Mouse (Mus musculus): ENCODE results near the gene Naga. TPM values are rescaled to one million over a fixed set of nuclear protein-coding genes. Genes with fewer than 3 reads are reported as not detected.

Gene Naga
- total RNA-seq, 2 experiments from 2014 or later = 32.0 to 33.3 TPM

DNA sequence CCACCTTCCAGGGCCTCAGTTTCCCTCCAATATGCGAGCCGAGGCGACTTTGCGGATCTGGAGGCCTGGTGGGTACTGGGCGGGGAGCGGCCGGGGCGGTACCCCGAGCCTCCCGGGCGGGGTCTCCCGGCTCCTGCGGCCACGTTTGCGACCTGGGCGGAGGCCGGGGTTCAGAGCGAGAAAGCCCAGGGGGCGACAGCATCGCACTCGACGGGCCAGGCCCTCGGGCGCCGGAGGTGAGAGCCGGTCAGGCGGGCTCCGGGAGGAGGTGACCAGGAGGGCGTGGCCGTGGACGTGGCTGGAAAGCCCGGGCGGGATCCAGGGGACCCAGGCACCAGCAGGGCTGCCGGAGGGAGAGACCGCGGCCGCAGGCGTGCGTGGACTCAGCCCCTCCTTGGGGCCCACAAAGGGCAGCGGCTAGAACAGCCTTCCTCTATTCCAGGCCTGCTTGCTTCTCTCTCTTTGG is 2.3 kb upstream of the Naga start:
- intact Hi-C loops (cut with DNase I) = no loop called here
- peak; percentile 57 for DNase-seq (ENCODE audit: low spot score)

DNA sequence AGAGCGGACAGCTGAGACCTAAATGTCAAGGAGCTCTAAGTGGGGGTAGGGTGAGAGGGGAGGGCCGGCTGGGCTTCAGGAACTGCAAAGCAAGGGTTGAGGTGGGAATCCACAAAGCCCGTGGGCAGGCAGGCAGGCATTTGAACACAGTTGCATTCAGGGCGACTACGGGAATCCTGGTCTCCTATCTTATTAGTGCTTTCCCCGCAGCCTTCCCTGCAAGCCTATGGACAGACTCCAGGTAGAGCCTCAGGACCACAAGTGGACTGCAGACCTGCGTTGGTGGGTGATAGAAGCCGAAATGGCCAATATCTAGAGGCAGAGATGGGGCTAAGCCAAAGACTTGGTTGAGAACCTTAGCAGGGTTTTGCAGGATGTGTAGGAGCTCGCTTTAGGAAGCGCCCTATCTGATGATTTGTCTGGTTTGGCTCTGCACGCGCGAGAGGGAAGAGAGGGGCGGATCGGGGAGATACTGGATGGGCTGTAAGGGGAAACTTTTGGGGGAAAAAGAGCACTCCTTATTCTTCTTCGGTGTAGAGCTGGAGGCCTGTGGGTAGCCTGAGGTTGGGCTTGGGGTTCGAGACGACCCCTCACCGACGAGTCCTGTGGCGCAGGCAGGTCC is 1.8 kb upstream of the Naga start:
- no peak for DNase-seq (ENCODE audit: low spot score)
- intact Hi-C loops (cut with DNase I) = no loop called here

DNA sequence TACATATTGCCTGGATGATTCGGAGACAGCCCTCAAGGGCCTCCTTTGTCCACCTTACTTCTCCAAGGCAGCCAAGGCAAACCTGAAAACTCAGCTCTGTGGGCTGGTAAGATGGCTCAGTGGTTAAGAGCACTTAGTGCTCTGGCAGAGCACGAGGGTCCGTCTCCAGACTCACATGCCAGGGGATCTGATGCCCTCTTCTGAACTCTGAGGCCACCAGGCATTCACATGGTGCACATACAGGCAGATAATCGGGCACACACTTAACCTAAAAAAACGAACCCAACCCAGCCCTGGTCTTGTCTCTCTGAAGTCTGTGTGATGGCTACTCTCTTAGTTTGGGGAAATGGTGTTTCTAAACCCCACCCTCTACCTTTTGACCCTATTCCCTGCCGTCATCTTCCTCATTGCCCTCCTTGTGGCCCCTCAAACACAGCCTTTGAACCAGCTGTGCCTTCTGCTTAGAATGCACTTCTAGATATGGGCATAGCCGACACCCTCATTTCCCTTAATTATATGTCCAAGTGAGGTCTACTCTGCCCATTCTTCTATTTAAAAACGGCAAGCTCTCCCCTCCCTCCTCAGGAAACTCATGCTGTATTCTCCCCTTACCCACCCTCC is 1.0 kb upstream of the Naga start:
- DNase-seq (ENCODE audit: low spot score) = no peak

DNA sequence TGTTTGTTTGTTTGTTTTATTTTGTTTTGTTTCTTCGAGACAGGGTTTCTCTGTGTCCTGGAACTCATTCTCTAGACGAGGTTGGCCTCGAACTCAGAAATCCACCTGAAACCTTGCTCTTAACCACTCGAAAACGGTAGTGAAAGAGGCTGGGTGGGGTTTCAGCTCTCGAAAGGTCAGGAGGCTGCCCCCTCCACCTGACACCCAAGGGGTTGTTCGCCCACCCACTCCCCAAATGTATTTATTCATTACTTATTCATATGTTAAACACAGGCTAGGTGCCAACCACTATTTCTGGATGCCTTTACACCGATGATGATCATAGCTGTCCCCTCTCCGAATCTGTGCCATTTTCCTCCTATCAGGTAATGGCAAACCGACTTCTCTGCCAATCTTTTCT is 425 bp upstream of the Naga start:
- intact Hi-C loops (cut with DNase I) = loop anchor here (5.0 kb wide), 1 partner anchor 43 kb away; the partner anchor contains the start of gene Cyp2d22
- DNase-seq (ENCODE audit: low spot score) = no peak

More for the DNA sequence above, 1.0 kb upstream of the Naga start:
- intact Hi-C loops (cut with DNase I) = loop anchor here (5.0 kb wide), 1 partner anchor 43 kb away; the partner anchor contains the start of gene Cyp2d22

DNA sequence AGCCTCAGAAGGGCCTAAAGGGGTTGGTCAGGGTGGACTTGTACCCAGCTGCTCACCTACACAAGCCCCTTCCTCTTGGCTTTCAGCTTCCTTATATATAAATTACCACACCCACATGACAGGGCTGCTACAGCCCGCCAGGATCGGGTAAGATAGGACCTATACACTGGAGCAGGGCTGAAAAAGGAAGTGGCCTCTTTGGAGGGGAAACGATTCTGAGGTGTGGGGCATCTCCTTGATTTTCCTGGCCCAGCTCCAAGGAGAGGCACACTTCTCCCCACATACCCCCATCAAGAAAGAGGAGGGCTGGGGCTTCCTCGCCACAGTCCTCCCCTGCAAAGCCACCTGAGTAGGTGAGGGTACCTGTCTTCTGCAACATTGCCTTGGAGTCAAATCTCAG is 850 bp downstream of the Naga start:
- intact Hi-C loops (cut with DNase I) = loop anchor here (5.0 kb wide), 1 partner anchor 44 kb away; the partner anchor contains the start of gene Cyp2d22
- DNase-seq (ENCODE audit: low spot score) = no peak

DNA sequence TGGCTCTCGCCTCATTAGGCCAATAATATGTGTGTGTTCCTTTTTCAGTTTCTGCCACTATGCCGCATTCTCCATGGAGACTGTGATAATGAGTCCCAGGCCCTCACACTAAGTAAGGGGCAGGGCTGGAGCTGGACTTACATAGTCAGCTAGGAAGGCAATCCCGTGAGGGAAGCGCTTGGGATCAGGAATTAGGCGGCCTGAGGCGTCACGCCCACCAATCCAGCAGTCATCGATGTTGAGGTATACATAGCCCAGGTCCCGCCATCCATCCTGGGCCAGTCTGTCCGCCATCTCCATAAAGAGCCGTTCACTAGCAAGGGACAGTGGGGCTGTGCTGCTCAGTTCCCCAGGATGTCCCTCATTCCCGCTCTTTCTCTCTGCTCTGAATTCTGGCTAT is 2.1 kb downstream of the Naga start:
- intact Hi-C loops (cut with DNase I) = loop anchor here (5.0 kb wide), 1 partner anchor 46 kb away; the partner anchor contains the start of gene Cyp2d22

DNA sequence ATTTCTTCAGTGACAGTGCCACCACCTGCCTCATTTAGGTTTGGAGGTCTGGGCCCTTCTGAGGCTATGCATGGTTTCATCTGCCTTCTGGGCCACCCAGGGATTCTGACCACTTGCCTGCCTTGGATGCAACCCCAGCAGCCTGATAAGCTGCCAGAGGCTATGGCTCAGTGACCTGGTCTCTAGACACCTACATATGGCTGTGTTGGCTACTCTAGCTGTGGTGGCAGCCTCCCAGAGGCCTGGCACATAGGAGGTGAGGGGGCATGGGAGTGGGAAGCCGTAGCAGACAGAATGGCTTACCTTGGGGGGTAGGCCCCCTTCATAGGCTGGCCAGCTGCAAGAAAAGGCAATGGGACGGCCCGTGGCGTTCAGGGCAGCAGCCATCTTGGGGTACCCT is 3.5 kb downstream of the Naga start:
- no peak for DNase-seq (ENCODE audit: low spot score)
- intact Hi-C loops (cut with DNase I) = loop anchor here (5.0 kb wide), 1 partner anchor 47 kb away; the partner anchor contains the start of gene Cyp2d22

More for the DNA sequence above, 2.1 kb downstream of the Naga start:
- DNase-seq (ENCODE audit: low spot score) = no peak

DNA sequence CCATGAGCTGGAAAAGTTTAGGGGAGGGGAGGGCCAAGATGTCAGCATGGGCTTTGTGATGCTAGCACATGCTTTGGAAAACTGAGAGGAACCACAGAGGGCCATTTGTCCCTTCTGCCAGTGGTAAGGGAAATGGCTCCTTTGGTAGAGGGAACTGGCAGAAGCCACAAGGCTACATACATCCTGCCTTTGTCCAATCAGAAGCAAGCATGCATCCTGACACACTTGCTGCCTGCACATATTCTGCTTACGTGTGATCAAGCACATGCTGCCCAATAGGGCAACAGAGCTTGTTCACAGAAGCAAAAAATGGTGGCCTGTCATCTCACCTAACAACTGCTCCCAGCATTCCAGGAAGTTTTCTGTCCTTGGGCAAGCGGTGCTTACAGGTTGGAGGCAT is 13.3 kb downstream of the Naga start:
- intact Hi-C loops (cut with DNase I) = no loop called here
- DNase-seq (ENCODE audit: low spot score) = no peak

DNA sequence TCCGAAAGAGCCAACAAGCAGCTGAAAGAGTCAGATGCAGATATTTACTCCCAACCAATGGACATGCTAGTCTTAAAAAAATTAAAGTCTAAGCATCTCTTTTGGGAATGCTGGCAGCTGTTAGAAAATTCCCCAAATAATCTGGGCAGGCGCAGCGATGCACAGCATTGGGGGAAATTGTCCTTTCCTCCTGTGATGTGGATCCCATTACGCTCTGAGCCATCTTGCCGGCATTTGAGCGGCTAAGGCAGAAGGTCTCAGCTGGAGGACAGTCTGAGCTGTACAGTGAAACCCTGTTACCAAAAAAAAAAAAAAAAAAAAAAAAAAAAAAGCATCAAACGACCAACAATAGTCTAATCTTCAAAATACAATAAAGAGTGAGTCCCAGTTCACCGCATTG is 16.5 kb downstream of the Naga start:
- no peak for DNase-seq (ENCODE audit: low spot score)
- intact Hi-C loops (cut with DNase I) = no loop called here

DNA sequence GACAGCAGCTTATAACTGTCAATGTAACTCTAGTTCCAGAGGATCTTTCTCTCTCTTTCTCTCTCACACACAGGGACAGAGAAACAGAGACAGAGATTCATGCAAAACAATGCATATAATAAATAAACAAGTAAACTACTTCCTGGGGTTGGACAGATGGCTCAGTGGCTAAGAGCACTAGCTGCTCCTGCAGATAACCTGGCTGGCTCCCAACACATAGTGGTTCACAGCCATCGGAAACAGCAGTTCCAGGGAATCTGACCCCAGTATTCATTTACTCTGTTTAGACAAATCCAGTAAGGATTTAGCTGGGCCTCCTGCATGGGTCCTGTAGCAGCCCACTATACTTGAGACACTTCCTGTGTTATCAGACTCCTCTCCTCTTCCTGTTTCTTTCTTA is 19.1 kb downstream of the Naga start:
- intact Hi-C loops (cut with DNase I) = no loop called here
- no peak for DNase-seq (ENCODE audit: low spot score)

DNA sequence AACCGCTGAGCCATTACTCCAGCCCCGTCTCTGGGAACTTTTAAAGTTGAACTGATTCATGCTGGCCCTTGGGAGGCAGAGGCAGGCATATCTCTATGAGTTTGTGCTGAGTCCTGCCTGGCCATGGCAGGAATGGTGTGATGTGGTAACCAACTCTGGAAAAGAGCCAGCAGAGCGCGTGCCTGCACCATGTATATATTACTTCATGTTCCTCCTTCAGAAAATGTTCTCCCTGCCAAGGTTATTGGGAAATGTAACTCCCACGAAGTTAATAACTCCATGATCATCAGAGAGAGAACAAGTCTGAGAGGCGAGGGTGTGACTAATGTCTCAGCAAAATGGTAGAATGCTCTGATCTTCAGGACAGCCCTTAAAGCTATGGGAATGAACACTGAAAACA is 20.9 kb downstream of the Naga start:
- intact Hi-C loops (cut with DNase I) = no loop called here
- no peak for DNase-seq (ENCODE audit: low spot score)

DNA sequence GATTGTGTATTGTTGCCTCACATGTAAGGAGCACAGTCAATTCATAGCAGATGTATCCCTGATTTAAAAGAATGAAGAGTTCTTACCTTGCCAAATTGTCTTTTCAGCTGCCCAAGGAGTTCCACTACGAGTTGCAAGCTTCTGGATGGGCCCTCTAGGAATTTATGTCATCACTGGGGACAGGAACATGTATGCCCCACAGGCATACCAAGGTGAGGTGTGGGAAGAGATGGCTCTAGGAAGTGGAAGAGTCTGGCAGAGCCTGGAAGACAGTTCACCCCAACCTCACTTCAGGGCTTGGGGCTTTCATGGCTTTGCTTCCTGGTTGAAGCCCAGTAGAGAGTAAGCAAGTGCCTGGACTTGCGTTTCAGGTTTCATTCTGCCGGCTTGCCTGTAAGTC is 30.3 kb downstream of the Naga start:
- intact Hi-C loops (cut with DNase I) = no loop called here

DNA sequence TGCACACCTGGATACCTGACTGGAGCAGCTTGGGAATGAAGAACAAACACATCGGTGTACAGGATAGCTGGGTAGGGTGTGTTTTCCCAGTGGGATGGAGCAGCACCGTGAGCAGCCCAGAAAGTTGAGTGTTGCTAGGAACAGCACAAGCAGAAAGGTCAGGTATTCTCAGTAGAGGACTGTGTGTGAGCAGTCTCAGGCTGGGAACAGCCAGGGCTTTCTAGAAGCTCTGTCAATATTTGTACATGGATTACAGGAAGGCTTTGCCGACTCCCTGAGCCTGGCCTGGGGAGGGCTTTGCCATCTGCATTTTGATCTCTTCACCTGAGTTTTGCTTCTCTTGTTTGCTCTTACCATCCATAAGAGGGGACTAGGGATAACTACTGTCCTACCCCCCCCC is 31.6 kb downstream of the Naga start:
- no peak for DNase-seq (ENCODE audit: low spot score)
- intact Hi-C loops (cut with DNase I) = no loop called here

More for the DNA sequence above, 30.3 kb downstream of the Naga start:
- DNase-seq (ENCODE audit: low spot score) = no peak

DNA sequence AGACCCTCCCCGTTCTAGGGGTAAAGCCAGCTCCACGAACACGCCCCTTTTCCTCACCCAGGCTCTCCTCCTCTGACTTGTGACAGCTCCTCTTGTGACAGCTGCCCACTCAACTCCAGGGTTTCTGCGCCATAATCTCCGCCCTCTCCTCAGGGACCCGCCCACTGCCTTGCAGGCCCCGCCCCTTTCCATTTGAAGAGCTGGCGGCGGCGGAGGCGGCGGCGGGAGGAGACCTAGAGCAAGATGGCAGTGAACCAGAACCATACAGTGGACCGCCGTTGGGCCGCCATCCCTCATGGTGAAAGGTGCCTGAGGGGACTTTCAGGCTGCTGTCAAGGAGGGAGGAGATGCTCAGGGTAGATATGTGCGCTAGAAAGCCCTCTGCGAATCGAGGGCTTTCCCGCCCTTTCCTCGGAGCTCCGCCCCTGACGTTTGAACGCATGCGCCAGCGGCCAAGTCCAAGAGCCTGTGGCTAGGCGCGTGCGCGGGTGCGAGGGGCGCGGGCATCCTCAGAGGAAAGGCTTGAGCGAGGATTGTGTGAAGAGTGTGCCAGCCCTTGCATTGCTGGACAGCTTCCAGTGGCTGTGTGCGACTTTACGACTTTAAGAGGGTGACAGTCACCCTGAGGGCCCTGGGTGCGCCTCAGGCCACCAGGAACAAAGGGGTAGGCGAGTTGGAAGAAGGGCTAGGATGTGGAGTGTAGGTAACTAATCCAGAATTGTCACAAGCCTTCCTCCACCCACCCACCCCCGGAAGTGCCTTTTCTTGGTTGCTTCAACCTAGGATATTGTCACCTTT is 39.8 kb downstream of the Naga start, which contains the start of gene Wbp2nl:
Wbp2nl (plus strand) TSS at position 191 of the 798 bp plus-strand sequence.
- DNase-seq (ENCODE audit: low spot score) = no peak

DNA sequence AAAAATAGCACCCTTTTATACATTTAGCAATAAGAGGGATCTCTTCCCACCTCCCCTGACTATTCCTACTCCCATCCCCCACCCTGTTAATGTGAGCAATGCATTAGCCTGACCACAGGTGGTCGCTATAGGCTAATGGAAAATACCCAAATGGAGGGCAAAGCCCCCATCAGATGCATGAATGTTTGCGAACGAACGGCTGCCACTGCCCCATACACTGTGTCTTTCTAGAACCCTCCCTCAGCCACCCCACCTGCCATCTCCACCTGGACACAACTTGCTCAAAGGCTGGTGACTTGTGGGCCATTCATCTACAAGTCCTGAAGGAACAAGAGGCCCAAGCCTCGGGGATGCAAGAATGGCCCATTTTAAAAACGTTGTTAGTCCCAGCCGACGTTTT is 44.7 kb downstream of the Naga start:
- DNase-seq (ENCODE audit: low spot score) = no peak
- intact Hi-C loops (cut with DNase I) = no loop called here

More for the DNA sequence above, 39.8 kb downstream of the Naga start, which contains the start of gene Wbp2nl:
- intact Hi-C loops (cut with DNase I) = no loop called here

DNA sequence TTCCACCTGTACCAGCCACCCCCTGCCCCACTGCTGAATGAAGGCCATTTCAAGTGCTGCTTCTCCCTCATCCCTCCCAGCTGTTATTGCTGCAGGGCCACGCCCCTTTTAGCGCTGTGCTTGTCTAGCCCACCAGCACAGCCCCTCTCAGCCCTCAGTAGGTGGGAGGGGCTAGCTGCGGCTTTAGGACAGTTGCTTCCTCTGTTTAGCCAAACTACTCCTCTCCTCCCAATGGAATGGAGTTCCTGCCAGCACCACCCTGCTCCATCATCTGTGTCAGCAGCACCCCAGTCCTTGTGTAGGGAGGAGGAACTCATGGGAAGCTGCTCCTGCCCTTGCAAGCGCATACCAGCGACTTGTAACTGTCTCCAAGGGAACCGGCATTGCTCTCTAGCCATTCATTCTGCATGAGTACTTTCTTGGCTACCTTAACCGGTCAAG is 45.4 kb downstream of the Naga start:
- DNase-seq (ENCODE audit: low spot score) = no peak
- intact Hi-C loops (cut with DNase I) = no loop called here

DNA sequence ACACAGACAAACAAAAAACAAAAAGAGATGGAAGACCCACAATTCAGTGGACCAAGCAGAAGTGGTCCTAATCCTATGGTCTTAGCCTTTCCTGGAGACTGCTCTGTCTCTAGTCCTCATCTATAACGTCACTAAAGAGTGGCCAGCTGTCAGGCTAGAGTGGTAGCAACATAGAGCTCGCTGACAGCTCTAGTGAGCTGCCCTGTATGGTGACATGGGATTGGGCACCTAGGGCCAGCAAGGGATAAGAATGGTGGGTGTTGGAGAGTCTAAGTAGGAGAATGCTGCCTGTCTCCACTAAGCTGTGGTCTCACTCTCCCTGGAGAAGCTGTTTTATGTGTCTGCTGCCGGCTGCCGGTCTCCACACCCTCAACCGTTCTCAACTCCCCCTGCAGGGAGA is 45.9 kb downstream of the Naga start:
- intact Hi-C loops (cut with DNase I) = no loop called here
- no peak for DNase-seq (ENCODE audit: low spot score)

DNA sequence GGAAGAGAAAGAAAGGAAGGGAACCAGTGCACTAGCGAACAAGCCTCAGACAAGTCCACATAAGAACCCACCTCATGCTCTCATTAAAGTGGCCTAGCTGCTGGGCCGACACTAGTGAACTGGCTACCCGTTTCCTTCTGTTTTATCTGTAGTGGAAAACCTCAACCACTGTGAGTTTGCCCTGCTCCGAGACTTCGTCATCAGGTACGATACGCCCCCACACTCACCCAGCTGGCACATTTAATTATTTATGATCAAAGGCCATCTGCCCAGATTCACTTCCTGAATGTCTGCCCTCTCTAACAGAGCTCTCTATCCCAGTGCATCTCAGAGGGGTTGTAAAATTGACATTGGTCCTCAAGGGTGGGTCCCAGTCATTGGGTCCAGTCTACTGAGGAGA is 48.5 kb downstream of the Naga start:
- intact Hi-C loops (cut with DNase I) = no loop called here
- no peak for DNase-seq (ENCODE audit: low spot score)

DNA sequence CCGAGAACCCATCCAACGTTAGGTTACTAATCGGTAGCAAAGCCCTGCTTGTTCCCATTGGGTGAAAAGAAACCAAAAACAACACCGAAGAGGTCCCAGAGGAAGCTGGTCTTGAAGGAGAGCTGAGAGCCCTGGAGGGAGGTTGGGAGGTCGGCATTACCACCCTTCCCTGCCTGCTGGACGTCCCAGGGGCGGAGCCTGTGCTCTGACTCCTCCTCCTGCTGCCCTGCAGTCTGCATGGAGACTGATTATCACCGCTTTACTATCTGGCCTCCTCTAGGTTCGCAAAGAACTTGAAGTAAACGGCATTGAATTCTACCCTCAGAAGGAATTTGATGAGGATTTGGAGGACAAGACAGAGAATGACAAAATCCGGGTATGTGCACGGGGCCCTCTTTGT is 52.6 kb downstream of the Naga start:
- intact Hi-C loops (cut with DNase I) = no loop called here
- DNase-seq (ENCODE audit: low spot score) = no peak

DNA sequence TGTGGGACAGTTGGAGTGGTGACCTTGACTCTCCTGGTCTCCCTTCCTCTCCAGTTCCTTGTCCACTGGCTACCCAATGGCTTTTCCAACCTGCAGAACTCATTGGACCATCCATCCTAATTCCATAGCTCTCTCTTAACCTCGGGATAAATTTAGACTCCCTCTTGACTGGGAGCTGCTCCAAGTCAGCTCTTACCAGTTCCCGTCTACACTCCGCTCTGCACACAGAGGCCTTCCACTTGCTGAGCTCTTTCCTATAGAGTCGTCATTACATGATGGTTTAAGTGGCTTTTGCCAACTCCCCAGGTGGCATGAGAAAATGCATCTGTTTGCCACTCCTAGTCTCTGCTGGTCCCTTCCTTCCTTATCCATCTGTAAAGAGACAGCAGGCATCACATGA is 58.1 kb downstream of the Naga start:
- intact Hi-C loops (cut with DNase I) = no loop called here
- DNase-seq (ENCODE audit: low spot score) = no peak

All from heart, postnatal 25 days (tissue).